Mouse (Mus musculus): ENCODE measurements at regions not wholly inside any gene's neighbourhood (a gene's known extent, or its start where the extent isn't known, plus 50 kb on each side); places are given as distances from the start of the nearest gene placed in this dataset.

GRCm38 (mm10) chr4:125185076-125185475 lies 57.4 kb upstream of the Zc3h12a start:
- TF ChIP-seq POLR2A (IDR thresholded peaks at IDR 0.05; ENCODE audit: control insufficient read depth, low read depth, low read length) (no peak), CTCF (IDR thresholded peaks at IDR 0.05; ENCODE audit: control insufficient read depth, insufficient read depth, insufficient replicate concordance, low read depth, low read length) (no peak)

All from testis, adult 2 months (tissue).